Mouse (Mus musculus) 3134 (cell line): ENCODE data around the gene Slc4a1.

Source experiments
- DNase-seq: peaks from one replicate; pipeline ENCODE4 v3.0.0-alpha.2; 2011; ENCODE audit warnings: low spot score; ENCODE audit not compliant: insufficient read length; ENCODE audit errors: extremely low read depth

The Slc4a1 gene

GRCm38 (mm10) chr11:102353021-102353431, 13.0 kb downstream of the Slc4a1 start:
- DNase-seq: no peak

GRCm38 (mm10) chr11:102352378-102352777, 13.6 kb downstream of the Slc4a1 start:
- no peak for DNase-seq

- DNase-seq: no peak
These were observed 15.0 kb downstream of the Slc4a1 start for GRCm38 (mm10) chr11:102350981-102351523.

GRCm38 (mm10) chr11:102350416-102350815, 15.6 kb downstream of the Slc4a1 start:
- no peak for DNase-seq

- DNase-seq: no peak
These were observed 16.6 kb downstream of the Slc4a1 start for GRCm38 (mm10) chr11:102349189-102349954.

GRCm38 (mm10) chr11:102348771-102349170, 17.2 kb downstream of the Slc4a1 start:
- DNase-seq: no peak

GRCm38 (mm10) chr11:102348101-102348585, 17.9 kb downstream of the Slc4a1 start:
- DNase-seq: no peak

- no peak for DNase-seq
These were observed 18.3 kb downstream of the Slc4a1 start for GRCm38 (mm10) chr11:102347683-102348082.

GRCm38 (mm10) chr11:102346926-102347325, 19.1 kb downstream of the Slc4a1 start:
- DNase-seq: no peak

- DNase-seq: no peak
These were observed 21.5 kb downstream of the Slc4a1 start for GRCm38 (mm10) chr11:102344458-102344857.

GRCm38 (mm10) chr11:102342742-102343141, 23.3 kb downstream of the Slc4a1 start:
- DNase-seq: no peak

- no peak for DNase-seq
These were observed 24.9 kb downstream of the Slc4a1 start for GRCm38 (mm10) chr11:102341101-102341500.

- no peak for DNase-seq
These were observed 26.4 kb downstream of the Slc4a1 start for GRCm38 (mm10) chr11:102339624-102340023.

- DNase-seq: no peak
These were observed 26.8 kb downstream of the Slc4a1 start for GRCm38 (mm10) chr11:102339195-102339594.

- DNase-seq: peak; percentile 87
These were observed 27.4 kb downstream of the Slc4a1 start for GRCm38 (mm10) chr11:102338561-102338960.

GRCm38 (mm10) chr11:102337921-102338320, 28.1 kb downstream of the Slc4a1 start:
- DNase-seq: no peak

- peak; percentile 61 for DNase-seq
These were observed 29.8 kb downstream of the Slc4a1 start for GRCm38 (mm10) chr11:102336191-102336590.

GRCm38 (mm10) chr11:102334973-102335700, 30.9 kb downstream of the Slc4a1 start:
- DNase-seq: no peak

GRCm38 (mm10) chr11:102334010-102334409, 32.0 kb downstream of the Slc4a1 start:
- DNase-seq: no peak

- DNase-seq: no peak
These were observed 32.9 kb downstream of the Slc4a1 start for GRCm38 (mm10) chr11:102333061-102333460.

GRCm38 (mm10) chr11:102331806-102332205, 34.2 kb downstream of the Slc4a1 start:
- no peak for DNase-seq
